Mouse (Mus musculus) cerebellum, postnatal 14 days (tissue): Measurements from ENCODE around the gene Sucnr1.
"Not testable (repeated sequence)": the region's sequence is repeated elsewhere in the genome, so short reads cannot be mapped to it uniquely, and the experiment has no call there.

ENCODE experiments used
- DNase-seq, 2 experiments: peaks; one replicate each; pipeline ENCODE4 v3.0.0; 2021; ENCODE audit warnings: mixed read lengths in 2 of 2

The Sucnr1 gene

GRCm38 (mm10) chr3:60081648-60082047 is at the start of gene Sucnr1:
Sucnr1 (plus strand) TSS chr3:60081869.
- peak; percentile 40 to 50 for DNase-seq

DNA sequence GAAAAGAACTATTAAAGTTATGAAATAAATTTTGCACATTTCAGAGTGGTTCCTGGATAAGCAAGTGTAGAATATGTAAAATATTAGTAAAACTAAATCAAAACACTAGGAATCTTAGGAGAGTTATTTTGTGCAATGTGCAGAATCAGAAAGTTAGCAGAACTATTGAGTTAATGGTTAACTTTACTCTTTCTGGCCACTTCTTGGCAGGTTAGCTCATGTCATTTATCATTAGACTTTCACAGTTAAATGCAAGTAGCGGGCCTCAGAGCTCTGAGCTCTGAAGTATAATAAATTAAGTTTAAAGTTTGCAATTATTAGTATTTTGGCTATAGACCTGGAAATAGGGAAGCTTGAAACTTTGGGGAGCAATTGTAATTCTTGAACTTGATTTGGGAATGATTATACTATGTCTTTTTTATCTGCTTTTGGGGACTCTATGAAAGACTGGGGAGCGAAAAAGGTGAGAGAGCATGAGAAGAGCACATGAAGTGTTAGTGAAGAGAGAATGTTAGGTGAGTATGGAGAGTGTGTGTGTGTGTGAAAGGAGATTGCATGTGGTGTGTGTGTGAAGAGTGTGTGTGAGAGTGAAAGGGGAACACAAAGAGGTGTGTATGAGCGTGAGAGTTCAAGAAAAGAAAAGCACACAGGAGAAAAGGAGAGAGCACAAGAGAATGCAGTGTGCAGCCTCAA is 35.3 kb upstream of the Sucnr1 start:
- DNase-seq = no peak

DNA sequence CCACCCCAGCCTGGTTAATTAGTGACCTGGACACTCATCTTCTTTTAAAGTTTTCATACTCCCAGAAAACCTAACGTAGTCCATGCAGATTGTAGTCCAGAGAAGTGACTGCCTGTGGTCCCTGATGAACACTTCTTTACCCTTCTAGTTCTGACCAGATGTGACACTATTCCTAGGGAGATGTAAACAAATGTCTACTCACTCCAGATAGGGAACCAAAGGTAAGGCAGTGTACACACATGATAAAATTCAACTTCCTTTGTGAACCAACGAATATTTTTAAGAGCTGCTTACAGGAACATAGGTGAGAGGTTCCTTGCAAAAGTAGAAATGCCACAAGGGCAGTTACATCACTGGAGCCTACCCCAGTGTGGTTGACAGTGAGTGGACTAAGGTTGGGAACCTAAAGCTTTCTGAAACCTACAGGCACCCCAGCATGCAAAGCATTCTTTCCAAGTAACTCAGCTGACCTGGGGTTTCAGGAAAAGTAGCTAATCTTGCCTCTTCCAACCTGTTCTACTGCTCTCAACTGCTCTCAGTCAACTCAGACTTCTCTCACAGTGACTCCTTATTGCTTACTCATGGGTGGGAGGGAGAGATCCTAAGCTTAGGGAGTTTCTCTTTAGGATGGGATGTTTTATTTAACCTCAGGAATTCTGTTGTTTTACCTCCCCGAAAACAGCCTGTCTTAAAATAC is 28.3 kb upstream of the Sucnr1 start:
- no peak for DNase-seq

DNA sequence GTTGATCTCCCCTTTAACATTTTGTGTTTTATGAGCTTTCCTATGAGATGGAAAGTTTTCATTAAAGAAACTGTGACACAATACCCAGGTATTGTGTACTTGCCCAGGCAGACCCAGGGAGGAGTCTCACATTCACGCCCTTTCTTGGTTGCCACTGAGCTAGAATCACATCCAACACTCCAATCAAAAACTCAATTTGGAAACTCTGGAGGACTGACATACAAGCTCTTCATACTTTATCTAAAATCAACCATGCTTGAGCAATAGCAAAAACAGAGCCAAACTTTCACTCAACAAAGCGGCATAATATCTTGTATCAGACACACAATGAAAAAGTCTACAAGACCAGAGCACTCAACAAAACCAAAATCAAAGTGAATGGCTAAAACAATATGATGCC is 27.7 kb upstream of the Sucnr1 start:
- DNase-seq = no peak

- peak; percentile 19 to 35 for DNase-seq
Measured at GRCm38 (mm10) chr3:60056451-60056850, 25.2 kb upstream of the Sucnr1 start.

DNA sequence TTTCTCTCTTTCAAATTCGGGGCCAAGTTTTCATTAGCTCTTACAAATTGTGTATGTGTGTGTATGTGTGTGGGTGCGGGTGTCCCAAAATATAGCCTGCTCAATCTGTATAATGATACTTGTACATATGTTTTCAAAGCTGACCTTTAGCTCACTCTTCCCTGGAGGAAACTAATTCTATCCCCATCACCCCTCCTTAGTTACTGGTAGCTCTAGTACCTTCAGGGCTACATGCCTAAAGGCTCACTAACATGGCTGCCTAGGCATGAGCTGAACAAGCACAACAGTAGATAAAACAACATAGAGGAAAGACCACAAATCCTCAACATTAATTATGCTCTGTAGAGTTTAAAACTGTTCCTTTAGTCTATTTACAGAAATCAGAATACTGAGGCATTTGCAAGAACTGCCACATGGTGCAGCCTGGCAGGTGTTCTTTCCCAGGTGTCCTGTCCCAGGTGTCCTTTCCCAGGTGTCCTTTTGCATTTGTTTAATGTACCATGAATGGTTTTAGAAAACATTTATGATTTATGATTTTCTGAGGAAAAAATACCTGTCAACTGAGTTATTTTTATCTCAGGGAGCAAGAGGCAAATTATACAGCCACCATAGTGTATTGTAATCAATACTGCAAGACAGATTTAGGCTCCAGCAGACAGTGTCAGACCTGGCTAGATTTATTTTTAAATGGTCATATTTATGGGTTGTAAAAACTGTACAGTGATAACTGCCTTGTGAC is 24.4 kb upstream of the Sucnr1 start:
- peak in 1 of 2 experiments; percentile 36 for DNase-seq

DNA sequence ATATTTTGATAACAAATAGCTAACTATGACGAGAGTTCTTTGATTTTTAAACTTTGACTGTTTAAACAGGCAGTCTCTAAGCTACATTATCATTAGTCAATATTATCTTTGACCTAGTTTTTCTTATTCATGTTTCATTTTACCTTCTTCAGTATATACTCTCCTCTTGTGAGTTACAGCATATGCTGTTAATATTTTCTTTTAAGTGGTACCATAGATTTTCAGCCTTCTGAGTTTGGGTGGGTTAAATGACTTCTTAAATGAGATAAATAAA is 23.9 kb upstream of the Sucnr1 start:
- DNase-seq = no peak

DNA sequence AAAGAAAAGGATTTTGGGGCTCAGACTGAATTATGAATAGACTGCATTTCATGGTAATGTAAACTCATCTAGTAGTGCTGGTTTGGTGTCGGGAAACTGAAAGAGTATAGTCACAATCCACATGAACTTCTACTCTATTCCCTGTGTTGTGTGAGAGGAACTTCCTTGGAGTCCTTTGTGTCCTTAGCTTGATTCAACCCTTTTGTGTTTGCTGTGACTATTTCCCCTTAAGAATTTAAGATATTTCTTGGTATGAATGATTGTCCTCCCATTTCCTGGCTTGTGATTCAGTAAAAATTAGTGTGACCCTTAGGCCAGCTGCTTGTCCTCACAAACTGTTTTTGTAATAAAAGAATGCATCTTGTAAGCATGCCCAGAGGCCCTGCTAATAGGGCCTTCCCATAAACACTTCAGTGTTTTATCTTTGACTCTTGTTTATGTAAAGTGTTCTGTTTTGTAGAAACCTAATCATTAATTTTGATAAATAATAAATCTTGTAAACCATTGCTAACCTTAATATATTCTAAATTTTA is 2.7 kb upstream of the Sucnr1 start:
- DNase-seq = no peak

DNA sequence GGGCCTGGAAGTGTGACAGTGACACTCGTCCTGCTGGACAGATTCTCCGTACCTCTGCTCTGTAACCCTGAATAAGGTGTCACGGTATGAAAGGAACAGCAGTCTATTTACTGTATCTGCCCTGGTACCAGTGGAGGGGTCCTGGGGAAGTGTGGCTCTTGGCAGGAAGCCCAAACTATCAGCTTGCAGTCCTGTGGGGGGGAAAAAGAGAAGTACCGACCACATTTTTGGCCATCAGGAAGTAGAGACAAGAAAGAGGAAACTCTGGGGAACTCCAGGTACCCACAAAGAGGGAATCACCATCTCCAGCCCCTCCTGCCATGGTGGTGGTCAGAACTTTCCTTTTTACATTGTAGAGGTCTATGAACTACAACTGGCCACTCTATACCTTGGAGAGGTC is 1.1 kb upstream of the Sucnr1 start:
- peak; percentile 7 for DNase-seq

- no peak for DNase-seq
Measured at GRCm38 (mm10) chr3:60082746-60083145, 1.1 kb downstream of the Sucnr1 start.

GRCm38 (mm10) chr3:60085729-60086128 is 4.1 kb downstream of the Sucnr1 start:
- DNase-seq = no peak

DNA sequence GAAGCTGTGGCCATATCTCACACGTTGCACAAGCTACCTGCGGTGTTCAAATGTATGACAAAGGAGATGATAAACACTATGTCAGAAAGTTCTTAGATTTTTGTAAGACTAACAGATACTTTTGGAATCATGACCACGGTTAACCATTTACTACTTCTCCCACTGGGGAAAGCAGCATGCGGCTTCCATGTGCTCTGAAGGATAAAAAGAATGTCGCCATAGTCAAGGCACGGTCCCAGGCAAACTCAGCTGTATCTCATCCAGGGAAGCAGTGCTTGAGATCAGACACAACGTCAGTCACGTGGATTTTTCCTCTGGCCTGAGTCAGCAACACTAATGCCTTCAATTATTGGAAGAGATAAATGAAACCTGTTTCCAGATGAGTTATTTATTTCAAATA is 9.7 kb downstream of the Sucnr1 start:
- no peak for DNase-seq

DNA sequence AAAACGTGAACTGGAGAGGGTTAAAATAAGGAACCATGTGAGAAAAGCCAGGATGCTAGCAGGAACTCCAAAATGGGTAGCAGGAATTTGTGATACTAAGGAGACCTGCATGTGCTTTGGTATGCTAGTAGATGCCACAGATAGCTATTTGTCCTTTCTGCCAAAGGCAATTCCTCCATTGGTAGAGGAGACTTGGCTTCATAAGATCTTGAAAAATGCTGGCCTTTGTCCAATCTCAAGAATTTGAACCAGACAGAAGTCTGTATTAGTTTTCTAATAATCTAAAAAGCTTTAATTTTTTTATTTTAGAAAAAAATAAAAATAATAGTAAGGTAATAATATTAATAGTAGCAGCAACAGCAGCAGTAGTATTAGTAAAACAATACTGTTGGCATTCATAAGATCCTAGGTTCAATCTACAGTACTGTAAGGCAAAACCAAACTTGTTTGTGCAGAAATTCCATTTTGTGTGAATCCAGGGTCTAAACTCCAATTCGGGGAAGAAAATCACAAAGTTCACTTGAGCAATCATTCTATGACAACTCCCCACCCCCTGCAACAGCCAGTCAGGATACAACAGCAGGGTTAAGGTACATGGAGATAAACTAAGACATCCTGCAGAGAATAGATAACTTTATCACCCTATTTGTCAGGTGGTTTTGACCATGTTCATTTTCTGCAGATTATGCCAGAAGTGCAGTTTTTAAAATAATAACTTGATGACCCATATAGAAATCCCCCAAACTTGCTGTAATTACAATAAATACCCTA is 12.9 kb downstream of the Sucnr1 start:
- DNase-seq = no peak

DNA sequence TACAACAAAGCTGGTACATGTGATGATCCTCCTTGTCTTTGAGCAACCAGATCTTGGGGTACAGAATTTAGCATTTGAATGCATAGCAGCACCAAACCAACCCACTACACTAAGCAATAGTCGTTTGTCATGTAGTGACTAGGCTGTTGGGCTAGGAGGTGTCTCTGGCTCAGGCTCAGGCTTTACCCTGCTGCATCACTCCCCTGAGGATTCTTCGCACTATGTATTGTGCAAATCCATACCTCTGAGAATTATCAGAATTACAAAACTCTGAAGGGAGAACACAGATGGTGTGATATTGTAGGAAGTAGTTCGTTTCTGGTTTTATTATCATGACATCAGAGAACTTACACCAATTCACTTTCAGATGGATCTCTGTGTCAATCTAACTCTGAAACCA is 15.3 kb downstream of the Sucnr1 start:
- no peak for DNase-seq

GRCm38 (mm10) chr3:60097485-60097884 is 15.8 kb downstream of the Sucnr1 start:
- no peak for DNase-seq

DNA sequence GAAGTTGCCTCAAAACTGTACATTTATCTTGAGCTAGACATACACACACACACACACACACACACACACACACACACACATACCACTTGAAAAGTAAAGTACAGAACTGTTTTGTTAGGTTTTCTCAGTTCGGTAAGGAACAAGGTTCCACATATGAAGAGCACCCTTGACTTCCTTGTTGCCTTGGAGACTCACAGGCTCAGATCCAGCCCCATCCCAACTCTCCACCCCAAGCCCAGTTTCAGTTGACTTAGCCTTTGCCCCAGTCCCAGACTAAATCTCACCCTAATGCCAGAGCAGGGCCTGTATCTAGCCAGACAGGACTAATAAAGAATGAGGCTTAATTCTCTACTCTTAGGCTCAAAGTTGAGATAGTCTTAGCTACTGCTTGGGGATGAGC is 16.9 kb downstream of the Sucnr1 start:
- no peak for DNase-seq

GRCm38 (mm10) chr3:60104462-60105109 is 22.9 kb downstream of the Sucnr1 start:
- DNase-seq = no peak

DNA sequence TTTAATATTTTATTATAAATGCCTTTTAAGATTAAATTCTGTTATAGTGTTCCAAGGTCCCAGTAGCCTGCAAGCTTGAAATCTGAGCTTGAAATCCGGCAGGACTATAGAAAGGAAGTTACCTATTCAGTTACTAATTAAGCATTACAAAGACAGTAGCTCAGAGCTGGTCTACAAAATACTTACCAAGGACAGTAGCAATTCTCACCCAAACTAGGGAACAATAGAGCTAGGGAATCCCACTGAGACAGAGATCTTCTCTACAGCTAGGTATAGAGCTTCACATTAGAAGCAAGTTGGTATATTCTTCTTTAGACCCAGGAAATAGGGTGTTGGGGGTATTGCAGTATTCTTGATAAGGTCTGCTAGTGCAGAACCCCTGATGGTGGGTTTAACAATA is 24.8 kb downstream of the Sucnr1 start:
- not testable (repeated sequence) for DNase-seq

- no peak for DNase-seq
Measured at GRCm38 (mm10) chr3:60107736-60108135, 26.1 kb downstream of the Sucnr1 start.

- no peak for DNase-seq
Measured at GRCm38 (mm10) chr3:60108815-60109214, 27.1 kb downstream of the Sucnr1 start.

- no peak for DNase-seq
Measured at GRCm38 (mm10) chr3:60111135-60111710, 29.6 kb downstream of the Sucnr1 start.
